Mouse (Mus musculus) cerebellum, adult (tissue): ENCODE measurements around the gene Hoxa1.

ENCODE experiments used
- ATAC-seq: cut with Nextera tagmentation; 2 replicates; pipeline ENCODE4 v1.9.2; 2017; ENCODE audit warnings: mild to moderate bottlenecking, moderate library complexity, mixed read lengths; ENCODE audit not compliant: insufficient number of reproducible peaks, low FRiP score, low TSS enrichment

The Hoxa1 gene

GRCm38 (mm10) chr6:52111846-52112245 lies 46.3 kb downstream of the Hoxa1 start:
- ATAC-seq: no peak

GRCm38 (mm10) chr6:52107400-52107799 lies 50.7 kb downstream of the Hoxa1 start:
- no peak for ATAC-seq

- ATAC-seq: no peak
Observed at GRCm38 (mm10) chr6:52106716-52107115, 51.4 kb downstream of the Hoxa1 start.

GRCm38 (mm10) chr6:52106178-52106577 lies 51.9 kb downstream of the Hoxa1 start:
- ATAC-seq: no peak
